ENCODE assay signal across 18 mouse cellular contexts in genomic region chr1:188014411-188014810, GRCm38 (mm10).
DNase-seq lines count a peak whose midpoint lies in the region; ATAC-seq lines count a peak whose summit lies in the region.
"Had no signal": no experiment of that assay in that cellular context is flagged by ENCODE, and none has a peak within 500 bp of the region (broad histone marks: within the 10 kb centered on the region; RNA-seq: fewer than 3 reads in every experiment).

No protein-coding gene starts in this region.

- no peak overlapping the region for H3K4me3 ChIP-seq in hindbrain, embryonic 16.5 days (ENCODE audit: low read length)
- H3K4me3 ChIP-seq in hindbrain, embryonic 10.5 days = no peak overlapping the region
- H3K4me3 ChIP-seq: hindbrain, embryonic 15.5 days; limb, embryonic 15.5 days; neural tube, embryonic 13.5 days had no signal

- 62% methylated on average over 4 of the region's 4 CpGs for whole genome bisulfite sequencing in hindbrain, embryonic 16.5 days
- 90% methylated on average over 4 of the region's 4 CpGs for WGBS in hindbrain, embryonic 10.5 days

- no peaks in the 10 kb centered on the region for H3K9me3 ChIP-seq in hindbrain, embryonic 16.5 days (ENCODE audit: control insufficient read depth, low read length)
- H3K9me3 ChIP-seq in hindbrain, embryonic 10.5 days = no peaks in the 10 kb centered on the region
- H3K9me3 ChIP-seq: hindbrain, embryonic 15.5 days; limb, embryonic 15.5 days; neural tube, embryonic 13.5 days had no signal

- no peaks in the 10 kb centered on the region for H3K4me1 ChIP-seq in hindbrain, embryonic 16.5 days (ENCODE audit: control insufficient read depth, insufficient read depth, low read depth, low read length)
- H3K4me1 ChIP-seq in hindbrain, embryonic 10.5 days (replicated peaks) = no peaks in the 10 kb centered on the region
- H3K4me1 ChIP-seq: hindbrain, embryonic 15.5 days; limb, embryonic 15.5 days had no signal

- 0 out of 2 replicates have a peak, but pooled peaks have one; percentile 17 for ATAC-seq in hindbrain, embryonic 16.5 days

- no peak overlapping the region for H3K4me2 ChIP-seq in hindbrain, embryonic 16.5 days (ENCODE audit: low read length)
- H3K4me2 ChIP-seq: hindbrain, embryonic 15.5 days; limb, embryonic 15.5 days; neural tube, embryonic 13.5 days had no signal

- DNase-seq in hindbrain, embryonic 10.5 days (ENCODE audit: low spot score) = no peak
- peak; percentile 93 for DNase-seq in brain, adult 2 months (ENCODE audit: low read depth, low spot score)
- DNase-seq in cerebellum, adult 18-20 months = peak; percentile 93
- DNase-seq in layer of hippocampus, adult 18-20 months (ENCODE audit: low spot score in 2 of 2) = peak; percentile 11 to 54
- DNase-seq in urinary bladder, postnatal 14 days (ENCODE audit: low spot score) = no peak
- no peak for DNase-seq in kidney, adult 8-10 months
- DNase-seq: adrenal gland, adult 2 months; embryo, embryonic 11 days; gastrocnemius, postnatal 14 days; heart, postnatal 10 days; kidney, adult 18-20 months; lung, adult 2 months; thymus, postnatal 36 days had no signal

- no peaks in the 10 kb centered on the region for H3K27me3 ChIP-seq in hindbrain, embryonic 16.5 days (replicated peaks; ENCODE audit: control insufficient read depth, insufficient read depth, low read length)
- no peaks in the 10 kb centered on the region for H3K27me3 ChIP-seq in hindbrain, embryonic 10.5 days (ENCODE audit: insufficient read depth, poor library complexity, severe bottlenecking)
- H3K27me3 ChIP-seq: hindbrain, embryonic 15.5 days; limb, embryonic 15.5 days; neural tube, embryonic 13.5 days had no signal

- no peaks in the 10 kb centered on the region for H3K36me3 ChIP-seq in hindbrain, embryonic 16.5 days (ENCODE audit: control insufficient read depth, insufficient read depth, low read length)
- H3K36me3 ChIP-seq in hindbrain, embryonic 10.5 days = no peaks in the 10 kb centered on the region
- H3K36me3 ChIP-seq: hindbrain, embryonic 15.5 days; limb, embryonic 15.5 days; neural tube, embryonic 13.5 days had no signal

- H3K9ac ChIP-seq in hindbrain, embryonic 16.5 days (ENCODE audit: low read depth, low read length) = no peak overlapping the region
- H3K9ac ChIP-seq: hindbrain, embryonic 15.5 days; limb, embryonic 15.5 days; neural tube, embryonic 13.5 days had no signal

- no peak overlapping the region for H3K27ac ChIP-seq in hindbrain, embryonic 16.5 days (ENCODE audit: low read depth, low read length)
- no peak overlapping the region for H3K27ac ChIP-seq in hindbrain, embryonic 10.5 days
- H3K27ac ChIP-seq: hindbrain, embryonic 15.5 days; limb, embryonic 15.5 days; neural tube, embryonic 13.5 days; stomach, postnatal 0 days had no signal

Comparison
In these comparisons a context has a peak if more than half of its experiments do, and no peak if none do; other contexts are left out.
1. DNase-seq: peak in brain, adult 2 months (single experiment), cerebellum, adult 18-20 months (2 of 2) and layer of hippocampus, adult 18-20 months (2 of 2); none in hindbrain, embryonic 10.5 days (single experiment), urinary bladder, postnatal 14 days (single experiment) and kidney, adult 8-10 months (0 of 2).